Mouse (Mus musculus) T-cell, adult 2 months (primary cell): Measurements from ENCODE around the gene Gm20715.
A peak's percentile ranks its signal among the peaks of the same experiment; 100 is the strongest.
"Not testable (repeated sequence)": the region's sequence is repeated elsewhere in the genome, so short reads cannot be mapped to it uniquely, and the experiment has no call there.

Experiments
- DNase-seq: peaks from one replicate; pipeline ENCODE4 v3.0.0; 2022; ENCODE audit warnings: low spot score

Gm20715 gene

DNA sequence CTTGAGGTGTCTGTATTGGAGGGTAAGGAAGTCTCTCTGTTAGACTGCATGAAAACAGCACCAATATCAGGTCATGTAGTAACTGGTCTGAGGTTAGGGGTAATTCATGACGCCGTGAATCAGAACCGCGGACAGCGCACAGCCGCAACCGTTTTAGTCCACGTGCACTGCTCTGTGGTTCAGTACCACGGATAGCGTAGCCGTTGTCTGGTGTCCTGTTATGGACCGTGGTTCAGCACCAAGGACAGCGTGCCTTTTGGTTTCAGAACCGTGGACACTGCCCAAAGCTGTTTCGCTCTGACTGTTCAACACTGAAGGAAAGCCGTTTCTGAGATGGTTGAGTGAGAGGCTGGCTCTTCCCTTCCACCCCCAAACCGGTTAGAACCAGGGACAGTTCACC is at the start of gene Gm20715:
TSS of gene Gm20715 (plus strand) at position 235 of the 400 bp plus-strand sequence.
- peak; percentile 29 for DNase-seq

DNA sequence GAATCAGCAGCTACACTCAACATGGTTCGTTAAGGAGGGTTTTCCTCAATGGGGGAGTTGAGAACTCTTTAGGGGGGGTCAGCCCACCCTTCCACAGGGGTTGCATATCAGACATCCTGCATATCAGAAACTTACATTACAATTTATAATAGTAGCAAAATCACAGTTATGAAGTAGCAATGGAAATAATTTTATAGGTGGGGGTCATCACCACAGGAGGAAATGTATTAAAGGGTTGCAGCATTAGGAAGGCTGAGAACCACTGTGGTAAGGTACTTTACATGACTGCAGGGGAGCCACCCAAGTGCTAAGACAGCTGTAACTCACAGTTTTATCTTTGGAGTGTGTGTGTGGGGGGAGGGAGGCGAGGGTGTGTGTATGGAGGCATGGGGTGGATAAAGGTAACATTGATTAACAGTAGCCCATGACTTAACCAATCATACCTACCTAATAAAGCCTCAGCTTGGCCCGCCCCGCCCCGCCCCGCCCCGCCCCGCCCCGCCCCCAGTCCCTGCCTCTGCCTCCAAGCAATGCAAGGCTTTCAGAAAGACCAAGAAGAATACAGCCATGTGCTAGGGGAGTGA is 49.5 kb upstream of the Gm20715 start:
- no peak for DNase-seq

DNA sequence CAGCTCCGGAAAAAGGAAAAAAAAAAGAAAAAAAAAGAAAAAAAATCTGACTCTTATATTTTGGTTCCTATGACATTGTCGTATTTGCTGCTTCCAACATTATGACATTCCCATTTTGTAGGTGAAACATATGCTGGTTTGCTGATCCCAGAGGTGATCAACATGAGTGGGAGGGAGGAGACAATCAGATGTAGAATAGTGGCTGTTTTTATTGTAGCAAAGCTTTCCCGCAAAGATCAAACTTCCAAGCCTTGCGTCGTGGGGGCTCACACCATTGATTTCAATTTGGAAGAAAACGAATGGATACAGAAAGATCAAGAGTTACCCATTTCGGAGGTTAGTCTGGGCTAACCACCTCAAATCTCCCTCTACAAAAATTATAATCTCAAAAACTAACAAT is 48.3 kb upstream of the Gm20715 start:
- DNase-seq = no peak

DNA sequence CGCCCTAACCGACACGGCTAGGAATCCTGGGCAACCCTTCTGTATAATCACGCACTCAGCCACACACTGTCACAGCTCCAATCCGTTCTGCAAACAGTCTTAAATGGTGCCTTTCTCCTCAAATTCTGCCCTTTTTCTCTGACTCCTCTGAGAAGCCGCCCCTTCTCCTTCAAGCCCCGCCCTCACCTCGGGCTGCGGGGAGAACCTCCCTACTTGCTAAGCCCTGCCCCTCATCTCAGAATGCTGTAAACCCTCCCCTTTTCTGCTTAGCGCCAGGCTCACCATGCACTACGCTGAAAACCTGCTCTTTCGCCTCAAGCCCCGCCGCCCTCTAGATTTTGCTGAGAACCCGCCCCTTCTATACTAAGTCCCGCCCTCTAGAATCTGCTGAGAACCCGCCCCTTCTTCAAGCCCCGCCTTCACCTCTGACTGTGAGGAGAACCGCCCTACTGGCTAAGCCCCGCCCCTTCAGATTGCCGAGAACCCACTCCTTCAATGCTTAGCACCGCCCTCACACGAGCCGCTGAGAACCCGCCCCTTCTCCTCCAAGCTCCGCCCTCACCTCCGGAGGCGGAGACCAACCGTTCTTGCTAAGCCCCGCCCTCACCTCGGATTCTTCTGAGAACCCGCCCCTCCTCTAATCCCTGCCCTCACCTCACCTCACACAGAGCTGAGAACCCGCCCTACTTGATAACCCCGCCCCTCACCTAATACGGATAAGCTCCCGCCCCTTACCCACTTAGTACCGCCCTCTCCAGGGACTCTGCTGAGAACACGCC is 47.6 kb upstream of the Gm20715 start:
- DNase-seq = peak; percentile 98

DNA sequence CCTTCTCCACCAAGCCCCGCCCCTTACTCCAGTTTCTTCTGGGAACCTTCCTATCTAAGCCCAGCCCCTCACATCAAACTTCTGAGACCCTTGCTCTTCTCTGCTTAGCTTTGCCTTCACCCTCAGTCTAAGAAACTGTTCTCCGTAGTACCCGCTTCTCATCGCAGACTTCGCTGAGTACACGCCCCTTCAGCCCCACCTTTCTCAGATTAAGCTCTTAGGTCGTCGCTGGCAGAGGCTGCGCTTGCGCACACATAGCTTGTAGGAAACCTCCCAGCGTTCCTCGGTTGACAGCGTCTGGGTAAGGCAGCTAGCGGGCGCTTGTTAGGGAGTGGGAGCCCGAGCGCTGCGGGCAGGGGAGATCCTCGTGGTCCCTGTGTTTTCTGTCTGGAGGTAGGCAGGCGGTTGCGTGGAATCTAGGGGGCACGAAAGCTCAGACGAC is 47.0 kb upstream of the Gm20715 start, which contains the start of gene Zfp78:
TSS of gene Zfp78 (plus strand) at position 234 of the 442 bp plus-strand sequence.
- peak; percentile 84 for DNase-seq

DNA sequence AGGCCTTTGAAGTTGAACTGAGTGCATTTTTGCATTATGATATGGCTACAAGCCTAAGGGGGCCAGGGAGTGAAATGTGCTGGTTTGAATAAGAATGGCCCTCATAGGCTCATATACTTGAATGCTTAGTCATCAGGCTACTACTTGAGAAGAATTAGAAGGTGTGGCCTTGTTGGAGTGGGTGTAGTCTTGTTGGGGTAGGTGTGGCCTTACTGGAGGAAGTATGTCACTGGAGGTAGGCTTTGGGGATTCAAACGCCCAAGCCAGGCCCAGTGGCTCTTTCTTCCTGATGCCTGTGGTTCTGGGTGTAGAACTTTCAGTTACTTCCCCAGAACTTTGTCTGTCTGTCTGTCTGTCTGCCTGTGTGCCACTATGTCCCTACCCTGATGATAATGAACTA is 45.3 kb upstream of the Gm20715 start:
- no peak for DNase-seq

DNA sequence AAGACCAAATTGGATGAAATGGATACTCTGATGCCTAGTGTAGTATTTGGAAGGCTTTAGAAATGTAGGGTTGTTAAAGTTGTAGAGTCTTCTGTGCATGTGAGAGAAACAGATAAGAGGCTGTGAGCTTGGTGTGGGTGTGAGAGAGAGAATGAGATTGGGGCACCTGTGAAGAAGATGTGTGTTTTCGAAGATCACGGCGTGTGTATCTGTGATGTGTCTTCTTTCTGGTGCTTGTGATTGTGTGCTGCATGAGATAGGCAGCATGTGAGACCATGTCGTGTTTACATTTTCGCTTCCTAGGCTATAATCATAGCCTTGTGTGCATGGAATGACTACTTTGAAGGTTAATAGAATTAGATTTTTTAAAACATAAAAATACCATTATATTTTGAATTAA is 42.9 kb upstream of the Gm20715 start:
- no peak for DNase-seq

DNA sequence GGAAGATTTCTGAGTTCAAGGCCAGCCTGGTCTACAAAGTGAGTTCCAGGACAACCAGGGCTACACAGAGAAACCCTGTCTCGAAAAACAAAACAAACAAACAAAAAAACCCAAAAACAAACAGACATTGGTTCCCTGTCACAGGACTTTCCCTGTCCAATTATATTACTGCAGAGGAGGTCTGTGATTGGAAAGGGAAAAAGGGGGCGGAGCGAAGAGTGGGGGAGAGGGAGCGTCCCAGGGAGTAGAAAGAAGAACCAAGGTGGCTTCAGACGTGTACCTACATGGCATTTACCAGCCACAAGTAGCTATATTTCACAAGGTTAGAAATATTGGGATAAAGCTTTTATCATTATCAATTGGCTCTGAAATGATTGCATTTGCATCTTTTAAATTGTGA is 41.9 kb upstream of the Gm20715 start:
- DNase-seq = not testable (repeated sequence)

DNA sequence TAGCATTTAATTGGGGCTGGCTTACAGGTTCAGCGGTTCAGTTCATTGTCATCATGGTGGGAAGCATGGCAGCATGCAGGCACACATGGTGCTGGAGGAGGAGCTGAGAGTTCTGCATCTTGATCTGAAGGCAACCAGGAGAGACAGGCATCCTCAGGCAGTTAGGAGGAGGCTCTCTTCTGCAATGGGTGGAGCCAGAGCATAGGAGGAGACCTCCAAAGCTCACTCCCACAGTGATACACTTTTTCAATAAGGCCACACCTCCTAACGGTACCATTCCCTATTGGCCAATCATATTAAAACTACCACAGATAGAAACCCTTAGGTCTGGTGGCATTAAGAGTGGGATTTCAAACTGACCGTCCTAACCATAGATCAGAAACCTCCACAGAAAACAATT is 40.6 kb upstream of the Gm20715 start:
- no peak for DNase-seq

DNA sequence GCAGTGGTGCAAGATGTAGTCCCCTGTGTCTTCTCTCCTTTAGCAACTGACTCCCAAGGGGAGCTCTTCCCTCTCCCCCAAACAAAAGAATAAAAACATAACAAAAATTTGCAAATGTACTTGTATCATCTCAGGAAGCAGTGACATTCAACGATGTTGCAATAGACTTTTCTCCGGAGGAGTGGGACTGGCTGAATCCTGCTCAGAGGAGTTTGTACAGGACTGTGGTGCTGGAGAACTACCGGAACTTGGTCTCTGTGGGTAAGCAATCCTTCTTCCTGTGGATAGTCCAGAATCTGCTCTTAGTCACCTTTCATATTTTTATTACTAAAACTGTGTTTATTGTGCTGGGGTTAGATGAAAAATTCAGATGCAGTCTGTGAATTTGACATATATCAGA is 37.1 kb upstream of the Gm20715 start:
- no peak for DNase-seq

DNA sequence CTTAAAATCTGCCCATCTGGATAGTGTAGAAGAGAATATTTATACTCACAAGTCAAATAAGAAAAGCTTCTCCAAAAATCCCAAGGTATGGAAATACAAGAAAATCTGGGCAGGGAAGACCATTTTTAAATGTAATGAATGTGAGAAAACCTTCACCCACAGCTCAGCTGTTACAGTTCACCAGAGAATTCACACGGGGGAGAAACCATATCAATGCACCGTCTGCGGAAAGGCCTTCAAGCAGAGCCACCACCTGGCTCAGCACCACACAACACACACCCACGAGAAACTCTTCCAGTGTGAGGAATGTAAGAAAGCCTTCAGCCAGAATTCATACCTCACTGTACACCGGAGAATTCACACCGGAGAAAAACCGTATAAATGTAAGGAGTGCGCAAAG is 31.6 kb upstream of the Gm20715 start:
- DNase-seq = no peak

DNA sequence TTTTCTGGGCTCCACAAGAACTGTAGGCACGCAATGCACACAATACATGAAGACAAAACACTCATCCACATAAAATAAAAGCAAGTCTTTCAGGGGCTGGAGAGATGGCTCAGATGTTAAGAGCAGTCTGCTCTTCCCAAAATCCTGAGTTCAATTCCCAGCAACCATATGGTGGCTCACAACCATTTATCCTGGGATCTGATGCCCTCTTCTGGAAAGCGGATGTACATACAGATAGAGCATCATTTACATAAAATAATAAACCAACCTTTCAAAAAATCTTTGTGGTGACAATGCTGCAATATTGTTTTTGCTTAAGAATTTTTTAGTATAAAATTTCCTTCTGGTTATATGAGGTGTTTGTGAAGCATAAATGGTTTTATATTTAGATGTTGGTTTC is 28.6 kb upstream of the Gm20715 start:
- no peak for DNase-seq

DNA sequence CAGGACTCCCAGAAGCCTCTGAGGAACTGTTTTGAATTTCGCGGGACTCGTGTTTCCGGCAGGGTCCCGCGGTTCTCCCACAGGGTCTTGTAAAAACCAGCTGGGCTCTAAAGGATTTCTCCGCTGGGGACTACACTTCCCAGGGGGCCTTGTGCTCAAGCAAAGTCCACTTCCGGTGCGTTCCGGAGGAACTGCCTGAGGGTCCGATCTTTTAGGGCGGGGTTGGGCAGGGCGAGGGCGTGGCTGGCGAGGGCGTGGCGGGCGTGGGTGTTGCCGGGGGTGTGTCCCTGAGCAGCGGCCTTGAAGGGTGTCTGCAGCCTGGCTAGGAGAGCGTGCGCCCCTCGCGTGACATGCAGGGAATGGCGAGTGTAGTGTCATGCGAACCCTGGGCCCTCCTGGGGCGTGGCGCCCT is 27.0 kb upstream of the Gm20715 start, which contains the start of gene Zfp28:
TSS of gene Zfp28 (plus strand) at position 252 of the 412 bp plus-strand sequence.
- DNase-seq = peak; percentile 85

DNA sequence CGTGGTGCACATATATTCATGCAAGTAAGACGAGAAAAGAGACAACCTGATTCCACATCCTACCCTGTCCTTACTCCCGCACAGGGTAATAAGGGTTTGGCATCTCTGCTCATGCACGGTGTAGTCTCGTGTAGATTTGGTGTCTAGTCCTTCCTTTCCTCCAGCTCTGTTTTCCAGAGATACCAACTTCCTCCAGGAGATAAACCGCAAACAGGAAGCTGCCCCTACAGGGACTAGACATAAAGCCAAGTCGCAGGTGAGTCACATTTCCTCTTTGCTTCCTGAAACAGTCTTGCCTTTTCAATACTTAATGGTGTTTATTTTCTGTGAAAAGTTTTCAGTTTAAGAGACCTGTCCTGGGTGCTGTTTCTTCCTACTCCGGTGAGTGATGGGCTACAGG is 26.1 kb upstream of the Gm20715 start:
- no peak for DNase-seq

DNA sequence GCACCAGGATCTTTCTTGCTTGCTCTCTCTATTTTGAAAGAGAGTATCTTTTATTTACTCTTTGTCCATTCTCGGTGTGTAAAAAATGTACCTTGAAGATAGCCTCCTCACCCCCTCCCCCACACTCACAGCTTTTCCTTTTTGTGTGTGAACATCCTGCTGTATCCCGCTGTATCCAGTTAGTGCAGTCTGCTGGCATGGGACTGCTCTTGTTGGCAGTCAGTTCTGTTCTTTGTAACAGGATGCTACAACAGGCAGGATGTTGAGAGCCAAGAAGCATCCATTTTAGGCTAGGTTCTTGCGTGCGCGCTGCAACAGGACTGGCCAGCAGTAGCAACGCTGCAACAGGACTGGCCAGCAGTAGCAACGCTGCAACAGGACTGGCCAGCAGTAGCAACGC is 23.1 kb upstream of the Gm20715 start:
- DNase-seq = no peak

DNA sequence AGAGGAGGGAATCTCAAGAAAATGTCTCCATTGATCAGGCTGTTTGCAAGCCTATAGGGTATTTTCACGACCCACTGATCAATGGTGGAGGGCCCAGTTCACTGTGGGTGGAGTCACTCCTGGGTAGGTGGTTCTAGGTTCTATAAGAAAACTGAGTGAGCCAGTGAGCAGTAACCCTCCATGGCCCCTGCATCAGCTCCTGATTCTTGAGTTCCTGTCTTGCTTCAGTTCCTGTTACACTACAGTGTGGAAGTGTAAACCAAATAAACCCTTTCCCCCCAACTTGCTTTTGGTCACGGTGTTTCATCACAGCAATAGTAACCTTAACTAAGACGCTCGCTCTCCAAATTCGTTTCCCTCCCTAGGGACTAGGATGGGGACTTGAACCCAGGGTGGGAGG is 21.1 kb upstream of the Gm20715 start:
- DNase-seq = no peak

DNA sequence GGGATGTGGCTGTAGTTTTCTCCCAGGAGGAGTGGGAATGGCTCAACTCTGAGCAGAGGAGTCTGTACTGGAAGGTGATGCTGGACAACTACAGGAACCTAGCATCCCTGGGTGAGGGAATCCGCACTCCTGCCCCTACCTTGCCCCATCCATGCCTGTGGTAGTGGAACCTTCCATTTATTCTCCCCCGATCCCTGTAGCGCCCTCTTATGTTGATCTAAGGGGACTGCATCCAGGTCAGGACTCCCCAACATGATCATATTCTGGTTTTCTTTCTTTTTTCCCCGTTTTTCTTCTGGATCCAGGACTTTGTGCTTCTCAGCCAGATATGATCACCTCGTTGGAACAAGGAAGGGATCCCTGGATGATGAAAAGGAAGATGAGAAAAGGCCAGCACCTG is 20.6 kb upstream of the Gm20715 start:
- DNase-seq = no peak

DNA sequence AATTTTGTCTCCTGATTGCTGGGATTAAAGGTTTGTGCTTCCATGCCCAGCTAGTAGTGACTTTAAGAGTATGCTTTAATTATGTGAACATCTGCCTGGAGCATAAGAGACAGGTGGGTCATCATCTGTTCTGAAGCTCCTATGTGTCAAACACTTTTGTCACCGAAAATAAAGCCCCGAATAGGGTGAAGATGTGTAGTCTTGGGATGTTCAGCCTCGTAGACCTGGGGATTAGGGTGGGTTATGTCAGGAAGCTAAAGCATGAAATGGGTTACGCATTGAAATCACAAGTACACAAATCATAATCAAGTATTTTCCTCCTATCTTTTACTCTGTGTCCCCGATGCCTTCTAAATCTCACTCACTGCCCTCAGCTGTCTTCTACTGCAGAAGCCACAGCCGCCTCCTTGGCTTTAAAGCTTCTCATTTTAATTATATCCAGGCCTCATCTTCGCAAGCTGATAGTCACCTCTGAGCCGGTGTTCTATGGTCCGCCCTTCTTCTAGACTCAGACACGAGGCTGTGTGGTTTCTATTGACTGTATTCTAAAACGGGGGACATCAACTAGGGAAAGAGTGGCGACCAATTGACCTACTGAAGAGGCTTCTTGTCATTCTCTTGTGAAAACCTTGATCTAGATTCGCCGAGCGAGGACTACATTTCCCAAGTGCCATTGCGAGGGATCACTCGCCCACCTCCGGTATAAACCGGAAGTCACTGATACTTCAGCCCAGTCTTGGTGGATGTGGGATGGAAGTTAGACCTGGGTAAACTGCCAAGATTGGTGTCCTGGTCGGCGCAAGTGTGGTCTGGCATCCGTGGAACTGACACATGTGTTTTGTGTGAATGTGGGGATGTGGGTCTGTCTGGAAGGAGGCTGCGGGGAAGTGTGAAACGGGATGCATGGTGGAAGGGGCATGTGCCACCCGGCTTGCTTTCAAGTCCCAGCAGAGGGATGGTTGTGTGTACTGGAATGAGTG is 11.8 kb upstream of the Gm20715 start, which contains the start of gene Smim17:
TSS of gene Smim17 (plus strand) at position 720 of the 980 bp plus-strand sequence.
- peak; percentile 65 for DNase-seq

DNA sequence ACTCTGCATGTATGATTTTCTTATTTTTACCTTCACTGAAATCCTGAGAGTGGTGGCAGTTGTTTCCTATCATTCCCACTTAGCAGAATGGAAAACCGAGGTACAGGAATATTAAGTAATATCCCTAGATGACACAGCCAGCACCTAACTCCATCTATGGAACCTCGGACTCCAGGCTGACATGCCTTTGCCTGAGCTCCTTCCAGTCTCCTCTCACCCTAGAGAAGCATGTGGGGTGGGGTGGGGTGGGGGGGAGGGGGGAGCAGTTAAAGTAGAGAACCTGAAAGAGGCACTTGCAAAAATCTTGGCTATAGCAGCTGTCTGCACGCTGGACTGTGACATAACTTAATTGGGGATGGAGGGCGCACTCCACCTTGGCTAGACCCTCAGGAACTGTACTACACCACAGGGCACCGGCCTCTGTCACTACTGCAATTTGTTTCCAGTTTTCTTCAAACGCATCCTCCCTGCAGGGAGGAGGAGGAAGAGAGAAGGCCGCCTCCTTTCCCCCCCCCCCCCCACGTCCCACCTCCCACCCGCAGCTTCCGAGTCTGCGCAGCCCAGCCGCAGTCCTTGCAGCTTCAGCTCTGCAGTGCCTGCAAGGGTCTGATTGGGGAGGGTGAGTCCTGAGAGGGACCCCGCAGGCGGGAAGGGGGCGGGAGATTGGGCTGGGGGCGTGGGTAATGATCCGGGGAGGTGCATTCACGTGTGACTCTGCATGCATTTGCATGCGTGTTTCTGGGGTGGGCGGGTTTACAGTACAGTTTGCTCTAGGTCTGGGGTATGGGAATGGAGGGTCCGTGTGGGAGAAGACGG is 4.8 kb downstream of the Gm20715 start:
- DNase-seq = no peak

DNA sequence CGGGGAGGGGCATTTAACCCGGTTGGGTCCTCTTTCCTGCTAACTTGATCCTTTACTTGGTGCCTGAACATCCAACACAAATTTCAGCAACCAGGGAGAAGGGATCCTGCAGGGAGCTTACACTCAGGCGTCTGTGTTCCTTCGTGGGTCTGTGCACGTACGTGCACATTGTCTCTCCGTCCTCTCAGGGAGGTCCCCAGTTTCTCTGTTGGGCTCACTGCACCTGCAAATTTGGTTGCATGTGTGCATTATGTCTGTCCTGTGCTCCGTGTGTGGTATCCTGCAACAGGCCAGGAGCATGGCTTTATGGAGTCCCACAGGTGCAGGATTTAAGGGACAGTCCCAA is 5.3 kb downstream of the Gm20715 start:
- DNase-seq = no peak

DNA sequence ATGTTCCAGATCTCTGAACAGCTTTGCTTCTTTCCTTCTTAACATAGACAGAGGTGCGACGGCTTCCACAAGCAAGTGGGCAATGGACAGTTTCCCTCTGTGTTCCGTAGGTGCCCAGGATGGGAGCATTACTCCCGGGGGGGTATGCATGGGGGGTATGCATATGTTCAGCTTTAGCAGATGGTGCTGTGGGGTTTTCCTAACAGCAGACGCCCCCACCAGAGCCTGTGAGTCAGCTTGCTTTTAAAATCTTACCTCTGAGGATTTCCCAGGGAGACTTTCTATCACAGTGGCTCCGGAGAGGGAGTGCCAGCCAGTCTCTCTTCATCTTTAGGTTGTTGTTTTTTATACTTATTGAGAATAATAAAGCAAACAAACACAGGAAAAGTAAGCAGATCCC is 9.8 kb downstream of the Gm20715 start:
- DNase-seq = no peak

DNA sequence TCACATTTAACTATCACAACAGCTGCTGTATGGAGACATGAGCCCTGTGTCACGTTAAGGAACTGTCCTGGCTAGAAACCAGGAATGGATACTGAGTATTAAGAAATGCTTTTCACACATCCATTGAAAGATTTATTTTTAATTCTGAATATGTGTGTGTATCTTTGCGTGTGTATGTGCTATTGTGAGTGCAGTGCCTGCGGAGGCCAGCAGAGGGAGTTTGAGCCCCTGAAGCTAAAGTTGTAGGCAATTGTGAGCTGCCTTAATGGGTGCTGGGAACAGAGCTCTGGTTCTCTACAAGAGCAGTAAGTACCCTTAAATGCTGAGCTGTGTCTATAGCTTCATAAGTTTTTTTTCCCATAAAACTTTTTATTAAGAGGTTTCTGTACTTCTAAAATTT is 19.3 kb downstream of the Gm20715 start:
- no peak for DNase-seq
